Mouse (Mus musculus) bone marrow macrophage, adult 2 months (primary cell): Measurements from ENCODE around the gene Zfp142.

ENCODE experiments used
- CTCF ChIP-seq: IDR thresholded peaks from 2 replicates; pipeline ENCODE4 v1.5.1; 2012; ENCODE audit warnings: low read depth, mild to moderate bottlenecking, low read length, moderate library complexity
- POLR2A ChIP-seq: IDR thresholded peaks from 2 replicates; pipeline ENCODE4 v1.6.1; 2012; ENCODE audit warnings: mild to moderate bottlenecking, low read depth, low read length, borderline replicate concordance

GRCm38 (mm10) chr1:74594434-74594833 is 6.4 kb upstream of the Zfp142 start:
- TF ChIP-seq POLR2A (no peak), CTCF (no peak)
